Mouse (Mus musculus) right cerebral cortex, postnatal 14 days (tissue): ENCODE measurements around the gene Uqcc1.
A peak's percentile ranks its signal among the peaks of the same experiment; 100 is the strongest.

Experiments used
- DNase-seq: peaks from one replicate; pipeline ENCODE4 v3.0.0; 2022

Gene Uqcc1

DNA sequence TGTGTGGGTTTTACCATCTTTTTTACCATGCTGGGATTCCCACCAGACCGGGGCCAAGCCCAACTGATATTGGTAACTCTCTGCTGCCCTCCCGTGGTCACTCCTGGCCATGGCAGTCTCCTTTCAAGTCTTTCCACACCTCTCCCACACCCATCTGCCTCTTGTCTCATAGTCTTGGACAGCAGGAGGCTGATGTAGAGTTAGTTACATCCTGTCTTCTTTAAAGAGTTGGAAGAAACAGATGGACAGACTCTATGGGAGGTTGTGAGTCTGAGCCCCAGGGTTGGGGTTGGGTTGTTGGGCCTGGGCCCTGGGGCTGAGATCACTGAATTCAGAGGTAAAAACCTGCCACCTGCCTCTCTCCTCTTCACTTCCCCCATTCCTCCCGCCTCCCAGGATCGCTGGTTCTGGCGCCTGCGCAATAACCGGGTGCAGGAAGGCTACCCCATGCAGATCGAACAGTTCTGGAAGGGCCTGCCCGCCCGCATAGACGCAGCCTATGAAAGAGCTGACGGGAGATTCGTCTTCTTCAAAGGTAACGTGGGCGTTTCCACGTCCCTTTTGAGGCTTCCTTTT lies 118.2 kb downstream of the Uqcc1 start:
- DNase-seq, result peak; percentile 82

DNA sequence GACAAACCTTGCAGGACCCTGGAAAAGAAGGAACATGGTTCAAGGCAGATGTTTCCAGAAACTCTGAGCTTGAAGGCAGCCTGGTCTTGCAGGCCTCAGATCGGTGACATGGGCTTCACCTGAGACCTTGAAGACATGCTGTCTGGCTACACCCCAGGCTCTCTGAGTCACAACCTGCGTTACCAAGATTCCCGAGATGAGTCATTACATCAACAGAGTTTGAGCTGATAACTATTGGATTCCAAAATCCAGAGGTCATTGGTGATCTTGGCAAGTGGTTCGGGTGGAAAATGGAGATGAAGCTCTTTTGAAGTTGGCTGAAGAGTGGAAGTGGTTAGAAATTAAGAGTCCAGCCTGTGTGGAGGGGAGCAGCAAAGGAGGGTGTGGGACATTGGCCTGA lies 120.5 kb downstream of the Uqcc1 start:
- no peak for DNase-seq

DNA sequence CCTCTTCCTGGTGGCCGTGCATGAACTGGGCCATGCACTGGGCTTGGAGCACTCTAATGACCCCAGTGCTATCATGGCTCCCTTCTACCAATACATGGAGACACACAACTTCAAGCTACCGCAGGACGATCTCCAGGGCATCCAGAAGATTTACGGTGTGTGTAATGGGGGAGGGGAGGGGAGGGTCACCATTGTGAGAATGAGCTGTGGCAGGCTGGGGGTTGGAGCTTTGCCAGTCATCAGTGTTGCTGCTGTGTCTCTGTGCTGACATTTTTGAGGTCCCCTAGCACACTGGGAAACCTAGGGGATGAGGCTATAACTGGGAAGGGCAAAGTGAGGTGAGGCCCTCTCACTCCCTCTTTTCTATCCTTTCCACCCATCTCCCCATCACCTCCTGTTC lies 122.7 kb downstream of the Uqcc1 start:
- no peak for DNase-seq

DNA sequence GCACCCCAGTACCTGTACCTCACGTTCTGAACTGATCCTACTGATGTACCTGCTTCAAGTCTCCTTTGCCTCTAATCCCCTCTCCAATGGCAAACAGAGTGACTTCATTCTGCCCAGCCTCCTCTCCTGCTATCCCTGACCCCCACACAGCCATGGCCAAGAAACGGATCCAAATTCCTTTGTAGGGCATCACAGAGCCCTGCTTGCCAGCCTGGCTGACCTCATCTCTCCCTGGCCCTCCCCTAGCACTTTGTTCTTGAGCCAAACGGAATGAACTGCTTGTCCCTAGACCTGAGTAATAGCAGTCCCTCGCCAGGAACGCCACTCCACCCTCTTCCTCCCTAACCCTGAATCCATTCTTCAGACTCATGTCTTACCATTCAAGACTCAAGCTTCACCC lies 123.6 kb downstream of the Uqcc1 start:
- DNase-seq, result no peak

DNA sequence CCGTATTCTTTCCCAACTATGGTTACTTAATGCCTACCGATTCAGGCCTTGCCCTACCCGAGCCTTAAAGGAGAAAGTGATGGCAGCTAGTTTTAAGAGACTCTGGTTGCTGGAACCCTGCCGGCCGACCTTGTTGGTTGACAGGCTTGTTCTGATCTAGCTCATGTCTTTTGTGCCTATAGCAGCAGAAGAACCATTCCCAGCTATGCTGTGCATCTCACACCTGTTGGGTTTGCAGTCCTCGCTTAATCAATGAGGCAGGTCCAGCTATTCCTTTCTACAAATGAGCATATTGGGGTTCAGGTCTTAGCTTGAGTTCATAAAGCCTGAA lies 124.2 kb downstream of the Uqcc1 start:
- no peak for DNase-seq

DNA sequence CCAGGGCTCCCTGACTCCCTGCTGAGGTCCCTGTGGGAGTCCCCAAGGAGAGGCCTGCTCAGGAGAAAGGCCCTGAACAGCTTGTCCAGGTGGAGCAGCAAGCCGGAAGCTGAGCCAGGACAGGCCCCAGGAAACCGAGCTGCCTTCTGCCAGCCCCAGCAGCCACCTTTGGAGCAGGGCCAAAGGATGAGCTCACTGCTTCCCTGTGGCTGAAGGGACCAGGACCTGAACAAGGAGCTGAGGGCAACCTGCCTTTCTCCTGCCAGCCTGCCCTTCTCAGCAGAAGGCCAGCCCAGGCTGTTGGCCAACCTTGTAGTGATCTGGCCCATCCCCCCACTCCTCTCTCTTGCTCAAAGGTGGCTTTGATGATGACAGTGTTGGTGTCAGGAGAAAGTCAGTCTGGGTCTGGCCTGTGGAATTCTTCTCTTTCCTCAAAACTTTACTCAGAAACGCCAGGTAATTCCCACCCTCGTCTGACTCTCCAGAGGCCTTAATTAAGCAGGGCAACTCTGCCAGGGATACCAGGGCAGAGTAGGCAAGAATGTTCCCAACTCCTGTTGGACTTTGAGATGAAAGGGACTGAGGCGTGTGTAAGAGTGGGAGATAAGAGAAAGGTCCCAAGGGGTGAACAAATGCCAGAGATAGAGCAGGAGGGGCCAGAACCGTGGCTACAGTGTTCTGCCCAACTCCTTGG lies 124.7 kb downstream of the Uqcc1 start:
- no peak for DNase-seq

- DNase-seq, result no peak
These were observed 126.1 kb downstream of the Uqcc1 start for GRCm38 (mm10) chr2:155804053-155804452.

GRCm38 (mm10) chr2:155802761-155803160 lies 127.3 kb downstream of the Uqcc1 start:
- DNase-seq, result no peak

- DNase-seq, result no peak
These were observed 131.5 kb downstream of the Uqcc1 start for GRCm38 (mm10) chr2:155798613-155799012.
